Mouse (Mus musculus) liver, adult 2 months (tissue): Measurements from ENCODE around the gene Pelo. TPM values are rescaled to one million over a fixed set of nuclear protein-coding genes. Genes with fewer than 3 reads are reported as not detected.

Experiments used
- DNase-seq: peaks from one replicate; pipeline ENCODE4 v3.0.0-alpha.2; 2011; ENCODE audit warnings: low read depth, low spot score; ENCODE audit errors: extremely low read depth
- H3K27ac ChIP-seq: fragments of 200-500 bp; replicated peaks from 2 replicates; pipeline ENCODE4 v1.5.1; 2012; ENCODE audit warnings: low read depth, mild to moderate bottlenecking, control low read depth, inconsistent platforms, low read length; ENCODE audit not compliant: insufficient read depth
- H3K27me3 ChIP-seq: fragments of 200-500 bp; 2 replicates; pipeline ENCODE4 v1.6.1; 2012; ENCODE audit warnings: mild to moderate bottlenecking, moderate library complexity, low read length, inconsistent platforms; ENCODE audit not compliant: control insufficient read depth, insufficient read depth
- H3K36me3 ChIP-seq: fragments of 200-500 bp; 2 replicates; pipeline ENCODE4 v1.6.1; 2012; ENCODE audit warnings: low read length, inconsistent platforms; ENCODE audit not compliant: control insufficient read depth, insufficient read depth
- H3K4me1 ChIP-seq: fragments of 200-500 bp; 2 replicates; pipeline ENCODE4 v1.6.1; 2011; ENCODE audit warnings: low read length; ENCODE audit not compliant: control insufficient read depth, insufficient read depth
- H3K4me3 ChIP-seq: fragments of 200-500 bp; 2 replicates; pipeline ENCODE4 v1.5.1; 2011; ENCODE audit warnings: low read depth, mild to moderate bottlenecking, control low read depth, low read length, moderate library complexity; ENCODE audit not compliant: insufficient read depth
- H3K79me2 ChIP-seq: fragments of 200-500 bp; 2 replicates; pipeline ENCODE4 v1.6.1; 2012; ENCODE audit warnings: inconsistent platforms, mild to moderate bottlenecking, low read length, moderate library complexity; ENCODE audit not compliant: control insufficient read depth, insufficient read depth
- H3K9ac ChIP-seq: fragments of 200-500 bp; 2 replicates; pipeline ENCODE4 v1.6.1; 2012; ENCODE audit warnings: low read depth, mild to moderate bottlenecking, control low read depth, inconsistent platforms, low read length
- CTCF ChIP-seq: fragments of 200-500 bp; IDR thresholded peaks from 2 replicates; pipeline ENCODE4 v1.5.1; 2011; ENCODE audit warnings: low read depth, low read length, control low read depth
- POLR2A ChIP-seq: fragments of 200-500 bp; IDR thresholded peaks from 2 replicates; pipeline ENCODE4 v1.6.1; 2011; ENCODE audit warnings: low read length, control low read depth; ENCODE audit not compliant: insufficient read depth; ENCODE audit errors: extremely low read depth
- WGBS: fragments of 180-500 bp; shearing (Covaris S2); methylation state at CpG from one replicate; pipeline ENCODE4 v1.1.7; 2018; 5-methylcytosine and 5-hydroxymethylcytosine counted together
- polyA plus RNA-seq: library from polyadenylated mRNA; depleted of rRNA; stranded (reverse); fragments of >200 nt; gene quantifications from 2 replicates; pipeline ENCODE4 v1.2.3, GENCODE M21; 2012
- total RNA-seq: library from RNA; depleted of rRNA; stranded (reverse); fragments of >200 nt; gene quantifications from 2 replicates; pipeline ENCODE4 v1.2.3, GENCODE M21; 2014

The Pelo gene
- total and polyA plus RNA-seq, 2 experiments: 3.8 to 28.5 TPM

DNA sequence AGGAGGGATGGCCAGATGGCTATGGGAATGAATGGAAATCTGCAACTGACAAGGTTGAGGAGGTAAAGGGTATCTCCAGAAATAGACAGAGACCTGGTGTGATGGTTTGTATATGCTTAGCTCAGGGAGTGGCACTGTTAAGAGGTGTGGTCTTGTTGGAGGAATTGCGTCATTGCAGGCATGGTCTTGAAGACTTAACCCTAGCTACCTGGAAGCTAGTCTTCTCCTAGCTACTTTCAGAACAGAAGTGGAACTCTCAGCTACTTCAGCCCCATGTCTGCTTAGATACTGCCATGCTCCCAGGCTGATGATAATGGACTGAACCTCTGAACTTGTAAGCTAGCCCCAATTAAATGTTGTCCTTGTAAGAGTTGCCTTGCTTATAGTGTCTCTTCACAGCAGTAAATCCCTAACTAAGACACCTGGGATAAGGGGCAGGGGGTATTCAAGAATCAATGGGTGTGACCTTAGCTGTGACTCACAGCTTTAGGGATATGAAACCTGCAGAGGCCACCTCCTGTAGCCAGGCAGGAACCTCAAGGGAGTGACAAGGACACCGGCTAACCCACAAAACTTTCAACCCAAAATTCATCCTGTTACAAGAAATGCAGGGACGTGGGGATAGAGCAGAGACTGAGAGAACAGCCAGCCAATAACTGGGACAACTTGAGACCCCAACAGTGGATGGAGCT is 27.1 kb upstream of the Pelo start:
- no peak overlapping the region for H3K9ac ChIP-seq
- H3K4me1 ChIP-seq: no peaks in the 10 kb centered on the region
- H3K27ac ChIP-seq: no peak overlapping the region
- TF ChIP-seq POLR2A: no peak
- 92% methylated on average over 3 of the region's 3 CpGs for WGBS
- no peaks in the 10 kb centered on the region for H3K79me2 ChIP-seq
- DNase-seq: no peak
- no peak overlapping the region for H3K4me3 ChIP-seq
- no peaks in the 10 kb centered on the region for H3K27me3 ChIP-seq
- H3K36me3 ChIP-seq: no peaks in the 10 kb centered on the region

DNA sequence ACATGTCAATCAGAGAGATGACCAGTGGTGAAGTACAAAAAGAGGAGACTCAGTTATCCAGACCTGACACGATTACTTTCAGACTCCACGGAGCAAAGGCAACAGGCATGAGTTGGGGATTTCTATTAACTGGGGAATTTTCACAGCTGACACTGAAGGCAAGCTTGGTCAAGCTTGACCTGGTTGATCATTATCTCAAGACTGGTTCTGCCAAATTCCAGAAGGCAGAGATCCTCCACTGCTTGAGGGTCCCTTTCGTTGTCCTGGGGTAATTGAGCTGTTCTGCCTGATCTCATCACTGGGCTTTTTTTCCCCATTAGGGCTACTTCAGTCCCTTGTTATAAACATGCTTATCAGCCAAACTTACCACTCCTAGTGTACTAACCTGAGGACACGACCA is 19.6 kb upstream of the Pelo start:
- Histone ChIP-seq H3K4me3 (no peak overlapping the region), H3K4me1 (0 out of 2 replicates have a peak, but pooled peaks cover 1% of the 10 kb centered on the region), H3K9ac (no peak overlapping the region), H3K36me3 (no peaks in the 10 kb centered on the region), H3K27me3 (no peaks in the 10 kb centered on the region), H3K79me2 (no peaks in the 10 kb centered on the region), H3K27ac (no peak overlapping the region)
- WGBS: 63% methylated on average over 4 of the region's 4 CpGs
- DNase-seq: no peak
- TF ChIP-seq CTCF (no peak), POLR2A (no peak)

DNA sequence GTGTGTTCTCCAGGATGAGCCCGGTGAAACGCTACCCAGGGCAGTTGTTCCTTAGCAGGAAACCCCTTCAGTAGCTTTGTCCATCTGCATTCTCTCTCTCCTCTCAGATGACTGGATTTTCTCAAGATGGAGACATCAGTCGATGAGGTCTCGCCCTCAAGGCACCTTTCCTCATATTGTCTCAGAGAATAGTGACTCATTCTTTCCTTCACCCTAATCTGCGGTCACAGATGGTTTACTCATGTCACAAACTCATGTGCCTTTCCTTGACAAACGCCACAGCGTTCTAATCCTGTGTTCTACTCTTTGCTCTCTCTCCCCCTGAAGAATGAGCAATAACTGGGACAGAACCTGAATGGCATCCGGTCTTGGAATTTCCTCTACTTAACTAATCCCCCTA is 17.4 kb upstream of the Pelo start:
- no peak overlapping the region for H3K4me3 ChIP-seq
- 94% methylated on average over 8 of the region's 8 CpGs for WGBS
- H3K4me1 ChIP-seq: peaks cover 1% of the 10 kb centered on the region; the same call in 1 of the 2 replicates
- H3K36me3 ChIP-seq: no peaks in the 10 kb centered on the region
- H3K27ac ChIP-seq: no peak overlapping the region
- H3K9ac ChIP-seq: no peak overlapping the region
- no peak for DNase-seq
- no peaks in the 10 kb centered on the region for H3K79me2 ChIP-seq
- no peaks in the 10 kb centered on the region for H3K27me3 ChIP-seq
- no peak for TF ChIP-seq POLR2A
- TF ChIP-seq CTCF: no peak

DNA sequence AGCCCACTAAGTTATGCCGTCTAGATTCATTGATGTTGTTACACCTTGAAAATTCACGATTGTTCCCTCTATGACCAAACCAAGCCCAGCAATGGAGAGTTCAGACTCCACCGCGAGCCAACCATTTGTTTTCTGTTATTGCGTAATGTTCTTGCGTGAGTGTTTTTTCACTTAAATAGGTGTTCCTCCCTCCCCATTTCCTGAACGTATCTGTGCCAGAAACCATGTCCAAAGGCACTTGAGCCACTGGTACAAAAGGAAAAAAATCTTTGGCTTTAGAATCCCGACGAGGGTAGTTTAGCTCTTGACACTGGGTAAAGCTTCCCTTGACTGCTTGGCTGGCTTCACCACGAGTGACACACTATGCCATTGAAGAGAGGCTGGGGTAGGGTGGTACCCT is 16.2 kb upstream of the Pelo start:
- peaks cover 1% of the 10 kb centered on the region; the same call in 1 of the 2 replicates for H3K4me1 ChIP-seq
- 20% methylated on average over 10 of the region's 10 CpGs for WGBS
- no peaks in the 10 kb centered on the region for H3K27me3 ChIP-seq
- H3K36me3 ChIP-seq: no peaks in the 10 kb centered on the region
- H3K27ac ChIP-seq: no peak overlapping the region
- no peak overlapping the region for H3K4me3 ChIP-seq
- H3K9ac ChIP-seq: no peak overlapping the region
- no peaks in the 10 kb centered on the region for H3K79me2 ChIP-seq
- TF ChIP-seq POLR2A: no peak
- no peak for TF ChIP-seq CTCF
- DNase-seq: peak; percentile 89

DNA sequence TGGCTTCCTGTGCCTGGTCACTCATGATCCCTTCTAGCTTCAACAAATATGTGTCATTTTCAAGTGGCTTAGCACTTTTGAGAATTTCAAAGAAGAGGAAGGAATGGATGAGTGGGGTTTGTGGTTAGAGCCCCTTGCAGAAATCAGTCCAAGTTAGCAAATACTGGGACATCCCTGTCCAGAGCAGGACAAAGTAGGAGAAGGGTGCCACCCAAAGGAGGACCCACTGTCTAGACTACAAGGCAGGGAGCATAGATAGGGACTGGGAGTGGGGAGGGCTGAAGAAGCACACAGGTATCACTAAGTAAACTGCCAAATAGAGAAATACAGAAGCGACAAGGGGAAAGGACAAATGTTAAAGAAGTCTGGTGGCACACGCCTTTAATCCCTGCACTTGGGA is 12.8 kb upstream of the Pelo start:
- Histone ChIP-seq H3K4me1 (peaks cover 6% of the 10 kb centered on the region), H3K36me3 (peaks cover 1% of the 10 kb centered on the region; the same call in 1 of the 2 replicates), H3K4me3 (no peak overlapping the region), H3K27ac (no peak overlapping the region), H3K9ac (no peak overlapping the region), H3K79me2 (peaks cover 7% of the 10 kb centered on the region; the same call in 1 of the 2 replicates), H3K27me3 (no peaks in the 10 kb centered on the region)
- DNase-seq: no peak
- TF ChIP-seq POLR2A (no peak), CTCF (0 out of 2 replicates have a peak, but pooled peaks have one; percentile 3)
- 98% methylated on average over 2 of the region's 2 CpGs for WGBS

DNA sequence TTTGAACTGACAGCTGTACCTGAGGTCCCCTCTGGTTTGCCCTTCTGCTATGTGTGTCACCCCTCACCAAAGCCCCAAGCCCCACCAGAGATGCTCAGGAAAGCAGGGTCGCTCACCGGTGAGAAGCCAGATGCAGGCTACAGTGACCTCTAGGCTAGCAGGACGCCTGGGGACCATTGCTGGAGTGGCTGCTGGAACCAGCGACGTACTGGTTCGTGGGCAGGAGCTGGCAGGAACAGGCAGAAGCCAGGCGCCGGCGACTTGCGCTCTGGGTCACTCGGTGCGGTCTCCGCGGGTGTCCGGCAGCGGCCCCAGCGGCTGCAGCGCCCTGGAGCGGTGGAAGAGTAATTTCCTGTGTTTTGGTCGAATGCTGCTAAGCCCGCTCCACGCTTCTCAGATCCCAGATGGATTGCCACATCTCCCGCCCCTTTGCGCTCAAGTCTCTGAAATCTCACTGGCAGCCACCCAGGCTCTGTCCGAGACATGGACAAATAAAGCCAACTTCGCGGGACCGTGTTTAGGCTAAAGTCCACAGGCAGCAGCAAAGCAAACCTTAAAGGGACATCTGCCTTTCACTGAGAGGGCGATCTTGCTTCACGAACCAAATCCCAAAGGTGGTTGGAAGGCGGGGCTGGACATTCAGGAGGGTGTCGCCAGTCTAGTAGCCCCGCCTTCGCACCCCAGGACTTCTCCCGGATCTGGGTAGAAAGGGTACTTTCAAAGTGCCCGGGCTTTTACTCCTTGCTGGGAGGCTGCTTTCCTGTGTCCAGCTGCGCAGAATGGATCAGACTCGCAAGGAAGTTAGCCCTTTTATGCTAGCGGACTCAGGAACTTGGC is 11.6 kb upstream of the Pelo start, which contains the start of the genes Gm49395 and Itga1:
Gene Gm49395, minus strand, starts transcription at position 567 of the 837 bp plus-strand sequence.
Gene Itga1, minus strand, starts transcription at position 610 of the 837 bp plus-strand sequence.
- peaks cover 1% of the 10 kb centered on the region; the same call in 1 of the 2 replicates for H3K36me3 ChIP-seq
- no peaks in the 10 kb centered on the region for H3K27me3 ChIP-seq
- peak within 1 kb of the TSS; percentile 86 for H3K9ac ChIP-seq
- peaks cover 10% of the 10 kb centered on the region; the same call in 1 of the 2 replicates for H3K79me2 ChIP-seq
- H3K27ac ChIP-seq: peak within 1 kb of the TSS; percentile 97
- peaks cover 10% of the 10 kb centered on the region for H3K4me1 ChIP-seq
- peak; percentile 100 for DNase-seq
- peak within 1 kb of the TSS; percentile 88 for H3K4me3 ChIP-seq
- WGBS: under 1% methylated on average over 39 of the region's 39 CpGs
- TF ChIP-seq CTCF (peak; percentile 45), POLR2A (peak; percentile 33; the same call in 1 of the 2 replicates)
